Mouse (Mus musculus): ENCODE data around the gene Il10ra.
A peak's percentile ranks its signal among the peaks of the same experiment; 100 is the strongest.

Gene Il10ra

GRCm38 (mm10) chr9:45268597-45269325, at the start of gene Il10ra:
Gene Il10ra (minus strand): TSS chr9:45269149.
- peak; percentile 60 for DNase-seq (ENCODE audit: low read depth, low spot score)

- no peak for DNase-seq (ENCODE audit: low read depth, low spot score)
Measured at GRCm38 (mm10) chr9:45317635-45318034, 48.7 kb upstream of the Il10ra start.

GRCm38 (mm10) chr9:45313913-45314312, 45.0 kb upstream of the Il10ra start:
- DNase-seq (ENCODE audit: low read depth, low spot score): no peak

GRCm38 (mm10) chr9:45311858-45312257, 42.9 kb upstream of the Il10ra start:
- DNase-seq (ENCODE audit: low read depth, low spot score): no peak

- DNase-seq (ENCODE audit: low read depth, low spot score): no peak
Measured at GRCm38 (mm10) chr9:45308521-45308920, 39.6 kb upstream of the Il10ra start.

- no peak for DNase-seq (ENCODE audit: low read depth, low spot score)
Measured at GRCm38 (mm10) chr9:45306746-45307410, 37.9 kb upstream of the Il10ra start.

- peak; percentile 88 for DNase-seq (ENCODE audit: low read depth, low spot score)
Measured at GRCm38 (mm10) chr9:45301771-45302170, 32.8 kb upstream of the Il10ra start.

- DNase-seq (ENCODE audit: low read depth, low spot score): peak; percentile 97
Measured at GRCm38 (mm10) chr9:45300422-45301104, 31.6 kb upstream of the Il10ra start.

- DNase-seq (ENCODE audit: low read depth, low spot score): peak; percentile 83
Measured at GRCm38 (mm10) chr9:45299231-45300006, 30.5 kb upstream of the Il10ra start.

- no peak for DNase-seq (ENCODE audit: low read depth, low spot score)
Measured at GRCm38 (mm10) chr9:45294210-45295011, 25.5 kb upstream of the Il10ra start.

- no peak for DNase-seq (ENCODE audit: low read depth, low spot score)
Measured at GRCm38 (mm10) chr9:45291481-45292168, 22.7 kb upstream of the Il10ra start.

GRCm38 (mm10) chr9:45282466-45282865, 13.5 kb upstream of the Il10ra start:
- DNase-seq (ENCODE audit: low read depth, low spot score): no peak

- DNase-seq (ENCODE audit: low read depth, low spot score): no peak
Measured at GRCm38 (mm10) chr9:45280891-45281290, 11.9 kb upstream of the Il10ra start.

GRCm38 (mm10) chr9:45280059-45280458, 11.1 kb upstream of the Il10ra start:
- DNase-seq (ENCODE audit: low read depth, low spot score): no peak

GRCm38 (mm10) chr9:45274635-45275034, 5.7 kb upstream of the Il10ra start:
- DNase-seq (ENCODE audit: low read depth, low spot score): no peak

- DNase-seq (ENCODE audit: low read depth, low spot score): no peak
Measured at GRCm38 (mm10) chr9:45274218-45274617, 5.3 kb upstream of the Il10ra start.

GRCm38 (mm10) chr9:45272213-45272612, 3.3 kb upstream of the Il10ra start:
- no peak for DNase-seq (ENCODE audit: low read depth, low spot score)

GRCm38 (mm10) chr9:45268079-45268478, 870 bp downstream of the Il10ra start:
- no peak for DNase-seq (ENCODE audit: low read depth, low spot score)

- no peak for DNase-seq (ENCODE audit: low read depth, low spot score)
Measured at GRCm38 (mm10) chr9:45267099-45267498, 1.9 kb downstream of the Il10ra start.

- DNase-seq (ENCODE audit: low read depth, low spot score): no peak
Measured at GRCm38 (mm10) chr9:45261872-45262271, 7.1 kb downstream of the Il10ra start.
